Mouse (Mus musculus) forebrain, embryonic 11.5 days (tissue): Measurements from ENCODE around the gene Gm28778. TPM values are rescaled to one million over a fixed set of nuclear protein-coding genes. Genes with fewer than 3 reads are reported as not detected.
"Not testable (repeated sequence)": the region's sequence is repeated elsewhere in the genome, so short reads cannot be mapped to it uniquely, and the experiment has no call there.

Source experiments
- ATAC-seq: fragments of 200-750 bp; cut with Nextera tagmentation; replicated peaks from 2 replicates; pipeline ENCODE4 v1.8.0; 2017; ENCODE audit warnings: moderate TSS enrichment; ENCODE audit not compliant: low FRiP score
- DNase-seq: peaks from one replicate; pipeline ENCODE4 v3.0.0-alpha.2; 2017; ENCODE audit warnings: low spot score
- H3K27ac ChIP-seq: fragments of 300-500 bp; sonication (generic); 2 replicates; pipeline ENCODE4 v1.5.1; 2014; ENCODE audit warnings: low read depth, low read length
- H3K27me3 ChIP-seq: fragments of 300-500 bp; sonication (generic); 2 replicates; pipeline ENCODE4 v1.6.1; 2014; ENCODE audit warnings: mild to moderate bottlenecking, low read length, mixed read lengths; ENCODE audit not compliant: control insufficient read depth, insufficient read depth
- H3K36me3 ChIP-seq: fragments of 300-500 bp; sonication (generic); 2 replicates; pipeline ENCODE4 v1.6.1; 2014; ENCODE audit warnings: mild to moderate bottlenecking, low read length, moderate library complexity, mixed read lengths; ENCODE audit not compliant: control insufficient read depth, insufficient read depth
- H3K4me1 ChIP-seq: fragments of 300-500 bp; sonication (generic); replicated peaks from 2 replicates; pipeline ENCODE4 v1.6.1; 2014; ENCODE audit warnings: low read length, mixed read lengths; ENCODE audit not compliant: control insufficient read depth, insufficient read depth
- H3K4me2 ChIP-seq: fragments of 300-500 bp; sonication (generic); 2 replicates; pipeline ENCODE4 v1.6.1; 2014; ENCODE audit warnings: low read depth, mild to moderate bottlenecking, low read length, moderate library complexity, mixed read lengths; ENCODE audit not compliant: severe bottlenecking
- H3K4me3 ChIP-seq: fragments of 300-500 bp; sonication (generic); 2 replicates; pipeline ENCODE4 v1.5.1; 2014; ENCODE audit warnings: low read depth, low read length
- H3K9ac ChIP-seq: fragments of 300-500 bp; sonication (generic); 2 replicates; pipeline ENCODE4 v1.6.1; 2014; ENCODE audit warnings: low read length
- H3K9me3 ChIP-seq: fragments of 300-500 bp; sonication (generic); 2 replicates; pipeline ENCODE4 v1.6.1; 2016; ENCODE audit warnings: low read length, mixed read lengths; ENCODE audit not compliant: control insufficient read depth
- WGBS: fragments of 180-500 bp; shearing (Covaris S2); extraction: QIAGEN DNeasy Blood & Tissue Kit; methylation state at CpG from one replicate; pipeline ENCODE4 v1.1.7; 2014; 5-methylcytosine and 5-hydroxymethylcytosine counted together
- polyA plus RNA-seq: library from polyadenylated mRNA; unstranded; fragments of >200 nt; fragmentation: Nextera tagmentation; extraction: Ambion mirVana; gene quantifications from 2 replicates; pipeline ENCODE4 v1.2.1, GENCODE M21; 2014

The Gm28778 gene
- 0.95 TPM in 1 of 2 replicates, not detected in the other for polyA plus RNA-seq

GRCm38 (mm10) chr1:53296581-53297383, at the start of gene Gm28778, which contains the start of the genes Pms1 and Ormdl1:
Gene Gm28778, plus strand, starts transcription at chr1:53297111.
Gene Pms1, minus strand, starts transcription at chr1:53297018.
Gene Ormdl1, plus strand, starts transcription at chr1:53297095.
- Histone ChIP-seq H3K9ac (peak within 1 kb of the TSS; percentile 91), H3K27ac (peak within 1 kb of the TSS; percentile 81), H3K9me3 (no peaks in the 10 kb centered on the region), H3K4me3 (peak within 1 kb of the TSS; percentile 80), H3K4me2 (peak within 1 kb of the TSS; percentile 63), H3K27me3 (no peaks in the 10 kb centered on the region), H3K4me1 (no peaks in the 10 kb centered on the region), H3K36me3 (no peaks in the 10 kb centered on the region)
- peak; percentile 96 for DNase-seq
- WGBS, result under 1% methylated on average over 66 of the region's 66 CpGs
- peak; percentile 100 for ATAC-seq

- H3K27me3 ChIP-seq, H3K36me3 ChIP-seq, H3K9me3 ChIP-seq, H3K4me2 ChIP-seq, DNase-seq, H3K27ac ChIP-seq, ATAC-seq, H3K4me1 ChIP-seq, H3K9ac ChIP-seq, H3K4me3 ChIP-seq: not testable (repeated sequence)
Observed at GRCm38 (mm10) chr1:53264958-53265612, 31.8 kb upstream of the Gm28778 start.

- 86% methylated on average over 3 of the region's 3 CpGs for WGBS
- no peak for ATAC-seq
Observed at GRCm38 (mm10) chr1:53269901-53270300, 27.0 kb upstream of the Gm28778 start.

GRCm38 (mm10) chr1:53272646-53273045, 24.3 kb upstream of the Gm28778 start:
- no peaks in the 10 kb centered on the region for H3K27me3 ChIP-seq

More at GRCm38 (mm10) chr1:53269901-53270300, 27.0 kb upstream of the Gm28778 start:
- no peak overlapping the region for H3K4me2 ChIP-seq
- DNase-seq, result no peak
- no peaks in the 10 kb centered on the region for H3K9me3 ChIP-seq
- H3K36me3 ChIP-seq, result no peaks in the 10 kb centered on the region
- H3K4me1 ChIP-seq, result no peaks in the 10 kb centered on the region
- no peak overlapping the region for H3K4me3 ChIP-seq
- H3K27ac ChIP-seq, result no peak overlapping the region
- H3K27me3 ChIP-seq, result no peaks in the 10 kb centered on the region
- no peak overlapping the region for H3K9ac ChIP-seq

GRCm38 (mm10) chr1:53291197-53291596, 5.7 kb upstream of the Gm28778 start:
- H3K36me3 ChIP-seq, result no peaks in the 10 kb centered on the region
- H3K9ac ChIP-seq, result no peak overlapping the region
- H3K4me1 ChIP-seq, result no peaks in the 10 kb centered on the region
- 93% methylated on average over 3 of the region's 3 CpGs for WGBS
- H3K27ac ChIP-seq, result no peak overlapping the region
- no peak overlapping the region for H3K4me2 ChIP-seq
- H3K27me3 ChIP-seq, result no peaks in the 10 kb centered on the region
- no peak overlapping the region for H3K4me3 ChIP-seq
- DNase-seq, result no peak
- no peaks in the 10 kb centered on the region for H3K9me3 ChIP-seq
- ATAC-seq, result no peak

More at GRCm38 (mm10) chr1:53272646-53273045, 24.3 kb upstream of the Gm28778 start:
- Histone ChIP-seq H3K4me3 (no peak overlapping the region), H3K9me3 (no peaks in the 10 kb centered on the region), H3K4me2 (no peak overlapping the region), H3K9ac (no peak overlapping the region), H3K4me1 (no peaks in the 10 kb centered on the region), H3K36me3 (no peaks in the 10 kb centered on the region), H3K27ac (no peak overlapping the region)
- DNase-seq, result no peak
- ATAC-seq, result no peak

GRCm38 (mm10) chr1:53300506-53300905, 3.6 kb downstream of the Gm28778 start:
- H3K27ac ChIP-seq, result no peak overlapping the region
- no peak overlapping the region for H3K4me3 ChIP-seq
- no peak overlapping the region for H3K4me2 ChIP-seq
- no peaks in the 10 kb centered on the region; the same call in 1 of the 2 replicates for H3K36me3 ChIP-seq
- no peaks in the 10 kb centered on the region for H3K27me3 ChIP-seq
- H3K9ac ChIP-seq, result no peak overlapping the region
- no peak for ATAC-seq
- H3K9me3 ChIP-seq, result no peaks in the 10 kb centered on the region
- DNase-seq, result no peak
- H3K4me1 ChIP-seq, result no peaks in the 10 kb centered on the region
- WGBS, result 87% methylated on average over 4 of the region's 4 CpGs

- no peaks in the 10 kb centered on the region; the same call in 1 of the 2 replicates for H3K36me3 ChIP-seq
- peak; percentile 98 for ATAC-seq
Observed at GRCm38 (mm10) chr1:53312989-53313967, 16.4 kb downstream of the Gm28778 start, which contains the start of gene Osgepl1. Gene Osgepl1, plus strand, starts transcription at chr1:53313624.

More at GRCm38 (mm10) chr1:53312989-53313967, 16.4 kb downstream of the Gm28778 start, which contains the start of gene Osgepl1:
- Histone ChIP-seq H3K27me3 (no peaks in the 10 kb centered on the region), H3K4me2 (peak within 1 kb of the TSS; percentile 59), H3K9me3 (no peaks in the 10 kb centered on the region), H3K4me3 (peak within 1 kb of the TSS; percentile 51), H3K4me1 (no peaks in the 10 kb centered on the region), H3K9ac (peak within 1 kb of the TSS; percentile 74), H3K27ac (peak within 1 kb of the TSS; percentile 37)
- DNase-seq, result peak; percentile 90
- WGBS, result 3% methylated on average over 27 of the region's 27 CpGs
